ENCODE assay signal across 13 mouse cellular contexts in genomic region chr6:47646731-47647567, GRCm38 (mm10). TPM values are rescaled to one million over a fixed set of nuclear protein-coding genes. Genes with fewer than 3 reads are reported as not detected.
DNase-seq lines count a peak whose midpoint lies in the region; ATAC-seq and TF ChIP-seq lines count a peak whose summit lies in the region.
"Had no signal": no experiment of that assay in that cellular context is flagged by ENCODE, and none has a peak within 500 bp of the region (broad histone marks: within the 10 kb centered on the region; RNA-seq: fewer than 3 reads in every experiment).

No protein-coding gene starts in this region.

- peak; percentile 9 to 12 for DNase-seq in frontal cortex, adult 2 months (ENCODE audit: extremely low spot score in 1 of 2, low spot score in 1 of 2)
- DNase-seq in ovary, postnatal 14 days (ENCODE audit: low spot score): peak; percentile 2
- DNase-seq in ovary, postnatal 10 days (ENCODE audit: low spot score): no peak
- peak; percentile 30 for DNase-seq in cerebellum, adult 11-12 months
- DNase-seq in left cerebral cortex, postnatal 36 days (ENCODE audit: low spot score in 2 of 2): peak; percentile 6 to 7
- DNase-seq in hindbrain, postnatal 0 days (ENCODE audit: low spot score): no peak

- no peaks in the 10 kb centered on the region for H3K9me3 ChIP-seq in hindbrain, postnatal 0 days (ENCODE audit: low read length)
- H3K9me3 ChIP-seq: hindbrain, embryonic 15.5 days; limb, embryonic 12.5 days; neural tube, embryonic 13.5 days; stomach, embryonic 15.5 days had no signal

- no peak overlapping the region for H3K27ac ChIP-seq in hindbrain, postnatal 0 days
- H3K27ac ChIP-seq: hindbrain, embryonic 15.5 days; limb, embryonic 12.5 days; macrophage; neural tube, embryonic 13.5 days; stomach, embryonic 15.5 days had no signal

- no peak overlapping the region for H3K4me3 ChIP-seq in hindbrain, postnatal 0 days (ENCODE audit: low read length)
- H3K4me3 ChIP-seq: hindbrain, embryonic 15.5 days; limb, embryonic 12.5 days; neural tube, embryonic 13.5 days; stomach, embryonic 15.5 days had no signal

- H3K36me3 ChIP-seq in hindbrain, postnatal 0 days (ENCODE audit: insufficient read depth, low read length): no peaks in the 10 kb centered on the region
- H3K36me3 ChIP-seq: hindbrain, embryonic 15.5 days; limb, embryonic 12.5 days; neural tube, embryonic 13.5 days; stomach, embryonic 15.5 days had no signal

- H3K4me1 ChIP-seq in hindbrain, postnatal 0 days (ENCODE audit: insufficient read depth, low read length): no peaks in the 10 kb centered on the region
- H3K4me1 ChIP-seq: hindbrain, embryonic 15.5 days; limb, embryonic 12.5 days; neural tube, embryonic 13.5 days; stomach, embryonic 15.5 days had no signal

- no peak for ATAC-seq in frontal cortex, adult (ENCODE audit: low TSS enrichment)
- ATAC-seq in activated CD4-positive, CD25-positive, alpha-beta regulatory T cell, adult 4 months: no peak
- ATAC-seq in hindbrain, postnatal 0 days: no peak

- 71% methylated on average over 14 of the region's 14 CpGs for WGBS in hindbrain, postnatal 0 days

- no peak overlapping the region for H3K9ac ChIP-seq in hindbrain, postnatal 0 days (replicated peaks; ENCODE audit: low read length)
- H3K9ac ChIP-seq: hindbrain, embryonic 15.5 days; limb, embryonic 12.5 days; neural tube, embryonic 13.5 days; stomach, embryonic 15.5 days had no signal

- no peak for TF ChIP-seq CTCF in hindbrain, postnatal 0 days (IDR thresholded peaks at IDR 0.05; ENCODE audit: low read depth)

- no peaks in the 10 kb centered on the region for H3K27me3 ChIP-seq in hindbrain, postnatal 0 days (ENCODE audit: insufficient read depth, low read length)
- H3K27me3 ChIP-seq: hindbrain, embryonic 15.5 days; neural tube, embryonic 13.5 days; stomach, embryonic 15.5 days had no signal

- no peak overlapping the region for H3K4me2 ChIP-seq in hindbrain, postnatal 0 days (ENCODE audit: low read depth, low read length)
- H3K4me2 ChIP-seq: hindbrain, embryonic 15.5 days; limb, embryonic 12.5 days; neural tube, embryonic 13.5 days; stomach, embryonic 15.5 days had no signal

- intact Hi-C loops in left cerebral cortex, postnatal 36 days (cut with DNase I): no loop called here

RNA-seq across cellular contexts. Expression of gene Ezh2, which starts 51.8 kb away (rescaled TPM):
- polyA plus RNA-seq in frontal cortex, adult 2 months (2012; rRNA removed): 21.1 and 24.6 TPM in 2 replicates
- 10 to 100 TPM; 12.8 to 13.7 TPM for total RNA-seq in left cerebral cortex, postnatal 36 days (2021)
- polyA plus RNA-seq in activated CD4-positive, CD25-positive, alpha-beta regulatory T cell, adult 4 months (2017; shearing (Covaris generic)): 10 to 100 TPM; 47.7 to 50.9 TPM
- total RNA-seq in hindbrain, postnatal 0 days (2014; rRNA removed): 23.1 and 25.8 TPM in 2 replicates
- polyA plus RNA-seq in hindbrain, postnatal 0 days (2015; fragmentation: Nextera tagmentation; extraction: Ambion mirVana): 32.0 and 37.1 TPM in 2 replicates

Comparison
In these comparisons a context has a peak if more than half of its experiments do, and no peak if none do; other contexts are left out.
1. DNase-seq: peak in frontal cortex, adult 2 months (2 of 2), ovary, postnatal 14 days (single experiment), cerebellum, adult 11-12 months (single experiment) and left cerebral cortex, postnatal 36 days (2 of 2); none in ovary, postnatal 10 days (single experiment) and hindbrain, postnatal 0 days (single experiment).